Mouse (Mus musculus) heart, adult 8-10 months (tissue): Measurements from ENCODE around the gene Pheta1. TPM values are rescaled to one million over a fixed set of nuclear protein-coding genes. Genes with fewer than 3 reads are reported as not detected.

ENCODE experiments used
- DNase-seq: peaks from one replicate; pipeline ENCODE4 v3.0.0; 2022; ENCODE audit warnings: low spot score
- total RNA-seq, 4 experiments: library from RNA; stranded (reverse); gene quantifications; 2 replicates each; pipeline ENCODE4 v1.2.4; 2022

Gene Pheta1
- 10 to 100 TPM in 1 of 4 experiments, 1 to 10 TPM in 3; 8.6 to 10.1 (median 9.1) TPM for total RNA-seq

- peak; percentile 94 for DNase-seq
Observed at GRCm38 (mm10) chr5:121848743-121849142, at the start of gene Pheta1. Gene Pheta1 (plus strand): TSS chr5:121848984.

DNA sequence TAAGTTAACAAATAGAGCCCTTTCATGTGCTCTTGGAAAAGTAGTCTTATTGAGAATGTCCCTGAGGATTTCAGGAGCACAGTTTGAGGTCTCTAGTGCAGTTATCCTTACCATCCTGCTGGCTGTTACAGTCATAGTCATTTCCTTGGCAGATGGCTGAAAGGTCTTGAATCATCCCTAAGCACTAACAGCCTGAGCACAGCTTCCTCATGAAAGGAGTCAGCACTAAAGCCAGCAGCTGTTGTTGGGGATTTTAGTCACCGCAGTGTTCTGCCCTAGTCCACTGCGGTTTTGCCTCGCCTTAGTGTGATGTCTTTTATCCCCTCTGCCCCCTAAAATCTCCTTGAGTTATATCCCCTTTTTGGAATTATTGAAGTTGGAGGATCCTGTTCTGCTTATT is 41.6 kb upstream of the Pheta1 start:
- DNase-seq, result no peak

DNA sequence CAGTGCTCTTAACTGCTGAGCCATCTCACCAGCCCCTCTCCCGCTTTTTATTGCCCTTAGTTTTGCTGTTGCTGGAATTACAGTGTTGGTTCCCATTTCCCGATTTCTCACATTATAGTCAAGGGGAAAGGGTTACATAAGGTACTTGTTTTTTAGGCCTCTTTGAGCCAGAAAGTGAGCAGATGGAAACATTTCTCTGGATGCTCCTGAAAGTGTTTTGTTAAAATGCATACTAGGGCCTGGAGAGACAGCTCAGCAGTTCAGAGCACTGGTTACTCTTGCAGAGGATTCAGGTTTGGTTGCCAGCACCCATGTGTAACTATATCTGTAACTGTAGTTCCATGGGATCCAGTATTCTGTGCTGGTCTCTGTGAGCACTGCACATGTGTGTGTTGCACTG is 40.6 kb upstream of the Pheta1 start:
- no peak for DNase-seq

- no peak for DNase-seq
Observed at GRCm38 (mm10) chr5:121809667-121810224, 39.0 kb upstream of the Pheta1 start.

DNA sequence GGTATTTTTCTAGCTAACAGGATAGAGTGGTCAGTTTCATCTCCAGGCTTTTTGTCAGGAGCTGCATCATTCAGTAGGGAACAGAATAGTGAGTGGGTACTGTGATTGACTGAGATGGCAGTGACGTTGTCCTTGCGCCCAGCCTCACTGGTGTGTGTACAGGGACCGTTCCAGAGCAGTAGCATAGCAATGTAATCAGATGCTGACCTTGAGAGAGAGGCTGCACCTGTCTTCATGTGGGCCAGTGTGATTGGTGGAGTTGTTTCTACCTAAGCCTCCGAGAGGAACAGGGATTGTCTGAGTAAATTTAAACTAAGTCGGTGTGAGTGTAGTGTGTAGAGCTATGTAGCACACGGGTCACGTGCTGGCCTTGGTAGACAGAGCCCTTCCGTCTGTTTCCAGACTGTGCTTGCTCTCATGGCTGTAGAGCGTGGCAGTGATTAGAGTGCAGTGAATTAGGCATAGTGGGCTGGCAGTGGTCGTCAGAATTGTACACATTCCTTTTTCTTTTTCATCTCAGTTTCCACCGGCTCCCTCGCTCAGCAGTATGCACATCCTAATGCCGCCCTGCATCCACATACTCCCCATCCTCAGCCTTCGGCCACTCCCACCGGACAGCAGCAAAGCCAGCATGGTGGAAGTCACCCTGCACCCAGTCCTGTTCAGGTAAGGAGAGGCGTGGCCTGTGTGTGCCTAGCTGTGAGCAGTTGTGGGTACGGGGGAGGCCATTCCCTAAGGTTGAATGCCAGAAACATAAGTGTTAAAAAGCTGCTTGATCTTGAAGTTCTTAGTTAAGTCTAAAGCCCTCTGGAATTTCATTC is 38.2 kb upstream of the Pheta1 start:
- no peak for DNase-seq

DNA sequence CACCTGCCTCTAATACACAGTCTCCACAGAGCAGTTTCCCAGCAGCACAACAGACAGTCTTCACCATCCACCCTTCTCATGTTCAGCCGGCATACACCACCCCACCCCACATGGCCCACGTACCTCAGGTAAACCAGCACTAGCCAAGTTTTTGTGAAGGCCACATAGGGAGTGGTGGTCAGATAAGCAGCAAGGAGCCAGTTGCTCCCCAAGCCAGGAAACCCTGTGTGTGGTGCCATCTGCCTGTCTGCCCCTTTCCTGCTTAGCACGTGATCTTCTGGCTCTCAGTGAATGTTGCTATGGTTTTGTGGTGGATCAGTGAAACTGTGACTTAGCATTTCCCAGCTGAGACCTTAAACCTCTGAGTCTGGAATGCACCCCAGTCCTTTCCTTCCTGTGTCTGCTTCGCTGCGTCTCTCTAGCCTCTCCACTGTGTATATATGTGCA is 37.3 kb upstream of the Pheta1 start:
- no peak for DNase-seq

DNA sequence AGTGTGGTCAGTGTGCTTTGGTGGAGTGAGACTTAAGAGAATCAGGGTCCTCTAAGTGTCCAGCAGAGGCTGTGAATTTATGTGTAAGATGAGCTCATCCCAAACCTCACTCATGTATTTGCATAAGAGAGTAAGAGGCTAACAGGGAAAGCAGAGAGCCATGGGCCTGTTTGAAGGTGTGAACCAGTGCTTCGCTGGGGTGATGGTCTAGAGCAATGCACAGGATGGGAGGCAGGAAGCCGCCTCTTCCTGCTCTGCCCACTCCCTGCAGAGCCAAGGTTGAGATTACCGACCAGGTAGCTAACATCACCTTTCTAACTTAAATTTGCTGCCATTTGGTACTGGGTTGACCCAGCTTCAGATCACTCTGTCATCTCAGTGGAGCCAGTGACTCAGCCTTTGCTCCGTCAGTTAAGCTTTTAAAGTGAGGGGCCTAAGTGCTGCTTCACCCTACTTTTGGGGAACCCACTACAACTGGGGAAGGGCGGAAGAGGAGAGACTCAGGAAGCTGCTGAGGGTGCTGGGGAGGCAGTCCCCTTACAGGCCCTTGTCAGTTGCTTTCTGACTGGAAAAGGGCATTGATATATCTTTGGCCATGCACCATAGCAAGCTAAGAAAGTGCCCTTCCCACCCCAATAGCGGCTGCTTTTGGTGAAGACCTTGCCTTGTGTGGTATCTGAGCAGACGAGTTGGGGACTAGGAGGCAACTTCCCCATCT is 36.1 kb upstream of the Pheta1 start:
- DNase-seq, result no peak

DNA sequence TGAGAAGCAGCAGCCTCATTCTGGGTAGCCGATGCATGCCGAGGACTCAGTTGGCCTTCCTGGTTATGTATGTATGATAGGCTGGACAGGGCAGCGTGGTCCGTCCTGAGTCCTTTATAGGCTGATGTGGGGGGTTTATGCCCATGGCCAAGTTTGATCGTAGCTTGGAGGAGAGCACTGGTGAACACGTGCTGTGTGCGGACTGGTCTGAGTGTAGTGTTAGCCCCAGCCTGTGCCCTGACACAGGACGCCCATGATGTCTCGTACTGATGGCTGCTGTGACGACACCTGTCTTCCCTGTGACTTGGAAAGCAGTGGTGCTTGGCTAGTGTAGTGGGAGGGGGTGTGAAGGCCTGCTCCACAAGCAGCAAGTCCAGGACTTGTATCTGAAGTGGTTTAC is 35.0 kb upstream of the Pheta1 start:
- DNase-seq, result no peak

DNA sequence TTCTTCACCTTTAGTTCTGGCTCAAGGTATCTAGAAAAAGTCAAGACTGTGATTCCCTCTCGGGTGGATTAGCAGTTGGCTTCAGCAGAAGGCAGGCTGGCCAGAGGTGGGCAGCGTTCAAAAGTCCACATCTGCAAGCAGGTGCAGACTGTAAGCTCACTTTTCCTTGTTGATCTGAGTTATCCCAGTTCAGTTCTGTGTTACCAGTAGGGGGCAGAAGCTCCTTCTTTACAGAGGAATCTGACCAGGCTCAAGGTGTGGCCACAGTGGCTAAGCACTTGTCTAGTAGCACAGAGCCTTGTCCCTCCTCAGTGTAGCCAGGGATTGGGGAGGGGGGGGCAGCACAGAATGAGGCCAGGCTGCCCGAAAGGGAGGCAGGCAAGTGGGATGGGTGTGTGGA is 33.7 kb upstream of the Pheta1 start:
- DNase-seq, result peak; percentile 80

DNA sequence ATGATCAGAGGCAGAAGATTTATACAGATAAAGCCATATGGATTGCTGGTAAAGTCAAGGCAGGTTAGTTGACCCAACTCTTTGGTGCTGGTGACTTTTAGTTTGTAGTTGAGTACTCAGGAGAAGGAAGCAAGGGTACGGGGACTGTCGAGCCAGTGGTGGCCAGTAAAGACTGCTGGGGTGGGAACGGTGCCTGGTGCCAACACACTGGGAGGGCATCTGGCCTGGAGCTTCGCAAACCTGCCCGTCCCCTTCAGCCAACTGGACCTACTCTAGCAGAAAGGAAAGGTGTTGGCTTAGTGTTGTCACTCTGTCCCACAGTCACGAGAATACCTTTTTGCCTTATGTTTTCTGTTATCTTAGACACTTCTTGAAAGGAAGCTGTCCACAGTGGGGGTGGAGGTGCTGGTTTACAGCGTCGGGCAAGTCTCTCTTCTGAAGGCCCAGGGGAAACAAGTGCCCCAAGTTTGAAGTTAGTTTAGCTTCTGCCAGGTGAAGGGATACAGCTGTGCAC is 32.9 kb upstream of the Pheta1 start:
- DNase-seq, result no peak

DNA sequence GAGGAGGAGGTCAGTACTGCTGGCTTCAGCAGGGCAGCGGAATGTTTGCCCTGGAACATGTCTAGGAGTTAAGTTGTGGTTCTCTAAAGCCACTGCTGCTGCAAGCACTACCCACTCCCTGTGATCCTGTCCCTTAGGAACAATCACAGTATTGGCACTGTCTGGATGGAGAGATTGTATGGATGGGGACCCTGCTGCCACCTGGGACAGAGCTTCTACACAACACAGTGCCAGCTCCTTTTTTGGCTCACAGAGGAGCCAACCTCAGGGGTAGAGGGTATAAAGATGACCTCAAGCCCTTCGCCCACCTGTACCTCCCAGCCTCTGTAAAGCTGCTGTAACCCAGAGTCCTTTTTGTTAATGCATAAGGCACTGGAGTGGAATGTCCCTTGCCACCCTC is 32.2 kb upstream of the Pheta1 start:
- DNase-seq, result no peak

GRCm38 (mm10) chr5:121817551-121817950 is 31.2 kb upstream of the Pheta1 start:
- DNase-seq, result no peak

DNA sequence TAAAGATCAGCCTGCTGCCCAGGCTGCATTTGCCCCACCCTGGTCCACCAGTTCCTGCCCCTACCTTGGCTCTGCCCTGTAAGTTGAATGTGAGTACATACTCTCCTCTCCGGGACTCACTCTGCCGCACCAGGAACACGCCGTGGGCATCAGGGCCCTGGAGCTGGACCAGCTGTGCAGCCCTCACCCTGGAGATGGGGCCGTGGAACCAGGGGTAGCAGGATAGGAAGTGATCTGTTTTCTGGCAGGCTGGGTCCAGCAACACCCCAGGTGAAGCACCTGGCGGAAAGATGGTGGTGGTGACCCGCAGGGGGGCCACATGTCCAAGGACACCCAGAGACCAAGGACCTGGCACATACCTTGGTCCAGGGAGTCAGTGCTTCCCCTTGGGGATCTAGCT is 30.4 kb upstream of the Pheta1 start:
- no peak for DNase-seq

GRCm38 (mm10) chr5:121818862-121819261 is 29.9 kb upstream of the Pheta1 start:
- no peak for DNase-seq

GRCm38 (mm10) chr5:121819559-121819958 is 29.2 kb upstream of the Pheta1 start:
- DNase-seq, result no peak

DNA sequence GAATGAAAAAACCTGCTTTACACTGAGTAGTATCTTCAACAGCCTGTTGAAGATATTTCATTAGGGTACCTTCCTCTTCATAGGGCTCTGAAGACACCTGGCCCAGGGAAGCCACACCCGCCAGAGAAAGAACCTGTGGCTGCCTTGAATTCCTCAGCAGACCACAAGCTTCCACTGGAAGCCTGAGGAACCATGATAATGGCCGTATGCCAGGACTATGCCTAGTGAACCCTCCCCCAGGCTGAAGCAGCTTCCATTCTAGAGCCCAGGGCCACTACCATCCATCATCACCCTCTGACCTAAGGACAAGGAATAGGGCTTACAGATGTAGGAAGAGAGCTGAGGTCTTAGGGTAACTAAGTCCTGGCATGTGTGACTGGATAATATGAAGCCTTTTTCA is 28.6 kb upstream of the Pheta1 start:
- DNase-seq, result no peak

DNA sequence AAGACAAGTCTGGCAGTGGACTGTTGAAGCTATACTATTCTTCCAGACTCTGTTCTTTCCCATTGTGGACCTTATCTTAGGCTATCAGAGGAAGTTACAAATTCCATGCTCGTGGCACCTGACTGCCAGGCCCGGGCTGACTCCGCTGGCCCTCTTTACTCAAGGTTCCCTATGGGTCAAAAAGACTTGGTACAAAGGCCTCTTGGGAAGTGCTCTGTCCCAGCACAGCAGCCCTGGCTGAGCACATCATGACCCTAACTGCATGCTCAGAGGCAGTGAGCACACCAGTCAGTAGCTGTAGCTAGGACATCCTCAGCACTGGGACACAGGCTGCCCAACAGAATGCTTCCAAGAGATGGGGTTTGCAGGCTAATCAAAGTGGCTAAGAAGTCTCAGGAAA is 28.1 kb upstream of the Pheta1 start:
- DNase-seq, result no peak

- DNase-seq, result no peak
Observed at GRCm38 (mm10) chr5:121821116-121821515, 27.7 kb upstream of the Pheta1 start.

- DNase-seq, result no peak
Observed at GRCm38 (mm10) chr5:121821552-121821951, 27.2 kb upstream of the Pheta1 start.

DNA sequence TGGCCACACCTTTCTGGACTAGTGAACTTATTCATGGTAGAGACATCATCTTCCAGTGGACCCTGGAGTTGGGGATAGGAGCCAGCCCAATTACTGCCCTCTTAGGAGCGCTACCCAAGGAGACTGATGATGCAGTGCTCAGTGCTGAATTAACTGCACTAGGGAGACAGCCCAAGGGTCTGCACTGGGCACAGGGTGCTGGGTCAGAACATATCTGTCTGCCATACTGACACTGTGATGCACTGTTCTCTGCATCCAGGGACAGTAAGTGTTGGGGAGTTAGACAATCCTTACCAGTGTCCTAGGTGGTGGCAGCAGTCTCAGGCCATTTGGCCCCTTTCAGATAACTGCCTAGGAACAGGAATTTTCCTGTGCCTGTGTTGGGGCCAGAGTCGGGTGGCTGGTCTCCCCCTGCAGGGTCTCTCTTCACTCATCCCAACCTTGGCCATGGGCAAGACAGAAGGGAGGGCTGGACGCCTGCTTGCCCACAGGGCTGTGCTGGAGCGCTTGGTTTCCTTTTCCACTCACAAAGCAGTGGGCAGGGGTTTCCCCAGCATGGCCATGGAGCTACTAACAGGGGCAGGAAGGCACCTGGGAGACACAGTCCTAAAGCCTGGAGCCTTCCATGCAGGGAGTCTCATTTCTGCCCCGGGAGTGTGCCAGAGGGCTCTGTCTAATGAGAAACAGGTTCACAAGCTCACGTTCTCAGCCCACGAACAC is 25.8 kb upstream of the Pheta1 start:
- DNase-seq, result no peak

- DNase-seq, result no peak
Observed at GRCm38 (mm10) chr5:121823668-121824067, 25.1 kb upstream of the Pheta1 start.

- DNase-seq, result peak; percentile 68
Observed at GRCm38 (mm10) chr5:121824121-121824520, 24.7 kb upstream of the Pheta1 start.
